ENCODE assay signal across 30 mouse cellular contexts in the genomic region with DNA sequence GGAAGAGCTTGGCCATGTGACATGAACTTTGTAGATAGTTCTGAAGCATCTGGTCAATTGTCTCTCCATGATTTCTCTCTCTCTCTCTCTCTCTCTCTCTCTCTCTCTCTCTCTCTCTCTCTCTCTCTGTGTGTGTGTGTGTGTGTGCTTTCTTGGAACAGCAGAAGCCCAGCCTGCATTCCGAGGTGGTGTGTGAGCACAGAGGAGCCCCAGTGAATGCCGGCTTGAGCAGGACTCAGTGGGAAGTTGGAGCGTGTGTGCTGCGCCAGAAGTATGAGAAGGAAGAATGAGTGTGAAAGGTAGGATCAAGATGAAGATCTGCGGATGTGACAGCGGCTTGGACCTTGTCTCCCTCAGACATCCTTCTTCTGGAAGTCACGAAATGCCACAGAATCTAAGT. TPM values are rescaled to one million over a fixed set of nuclear protein-coding genes. Genes with fewer than 3 reads are reported as not detected.
DNase-seq lines count a peak whose midpoint lies in the region; ATAC-seq and TF ChIP-seq lines count a peak whose summit lies in the region.
"Had no signal": no experiment of that assay in that cellular context is flagged by ENCODE, and none has a peak within 500 bp of the region (broad histone marks: within the 10 kb centered on the region; RNA-seq: fewer than 3 reads in every experiment).

No protein-coding gene starts in this region.

- peak overlapping the region; percentile 56; the same call in 1 of the 2 replicates for H3K27ac ChIP-seq in heart, embryonic 10.5 days
- peak overlapping the region; percentile 31; the same call in 1 of the 2 replicates for H3K27ac ChIP-seq in heart, embryonic 13.5 days (replicated peaks)
- no peak overlapping the region for H3K27ac ChIP-seq in lung, embryonic 14.5 days (ENCODE audit: low read depth)
- no peak overlapping the region for H3K27ac ChIP-seq in embryonic facial prominence, embryonic 14.5 days (replicated peaks; ENCODE audit: low read depth, low read length)
- H3K27ac ChIP-seq: embryonic facial prominence, embryonic 12.5 days; forebrain, embryonic 12.5 days; forebrain, embryonic 15.5 days; heart, adult 2 months; heart, embryonic 15.5 days; hindbrain, embryonic 14.5 days; hindbrain, postnatal 0 days had no signal

- H3K9ac ChIP-seq in heart, embryonic 13.5 days = peak overlapping the region; percentile 50; the same call in 1 of the 2 replicates
- no peak overlapping the region for H3K9ac ChIP-seq in lung, embryonic 14.5 days
- no peak overlapping the region for H3K9ac ChIP-seq in embryonic facial prominence, embryonic 14.5 days (ENCODE audit: low read depth, low read length)
- H3K9ac ChIP-seq: embryonic facial prominence, embryonic 12.5 days; forebrain, embryonic 12.5 days; forebrain, embryonic 15.5 days; heart, embryonic 15.5 days; hindbrain, embryonic 14.5 days had no signal

- H3K9me3 ChIP-seq in heart, embryonic 10.5 days = no peaks in the 10 kb centered on the region
- H3K9me3 ChIP-seq in heart, embryonic 13.5 days = no peaks in the 10 kb centered on the region
- H3K9me3 ChIP-seq in lung, embryonic 14.5 days (ENCODE audit: low read depth, low read length) = no peaks in the 10 kb centered on the region
- no peaks in the 10 kb centered on the region for H3K9me3 ChIP-seq in embryonic facial prominence, embryonic 14.5 days (ENCODE audit: control insufficient read depth, low read length)
- H3K9me3 ChIP-seq: embryonic facial prominence, embryonic 12.5 days; forebrain, embryonic 12.5 days; forebrain, embryonic 15.5 days; heart, embryonic 15.5 days had no signal

- no peak for ATAC-seq in heart, embryonic 13.5 days (ENCODE audit: extremely low read depth, insufficient number of reproducible peaks, low FRiP score, low TSS enrichment)
- ATAC-seq in lung, embryonic 14.5 days (ENCODE audit: insufficient read depth) = no peak; the same call in 1 of the 2 replicates
- ATAC-seq in embryonic facial prominence, embryonic 14.5 days (ENCODE audit: low read depth) = no peak
- ATAC-seq: forebrain, embryonic 15.5 days; hindbrain, postnatal 0 days; inflammation-experienced regulatory T-cells, adult 6 months; intestine, embryonic 16.5 days; Patski had no signal

- intact Hi-C loops in heart, postnatal 25 days (cut with DNase I) = no loop called here

- DNase-seq in heart, embryonic 10.5 days (ENCODE audit: low spot score) = no peak
- DNase-seq in heart, postnatal 25 days (ENCODE audit: low spot score) = no peak
- DNase-seq in heart, adult 11 months = no peak
- DNase-seq in lung, embryonic 14.5 days = peak; percentile 38
- DNase-seq in lung, postnatal 4 days = no peak
- DNase-seq in embryonic facial prominence, embryonic 14.5 days (ENCODE audit: low spot score) = peak; percentile 66
- DNase-seq in urinary bladder, postnatal 10 days (ENCODE audit: low spot score) = no peak
- DNase-seq: adrenal gland, postnatal 10 days; adrenal gland, postnatal 36 days; cerebellum, adult 18-20 months; cerebellum, adult 9-10 months; cerebellum, postnatal 14 days; gastrocnemius, postnatal 25 days; heart, adult 2 months; heart, postnatal 10 days had no signal

- no peak overlapping the region for H3K4me3 ChIP-seq in heart, embryonic 10.5 days
- H3K4me3 ChIP-seq in heart, embryonic 13.5 days = no peak overlapping the region
- H3K4me3 ChIP-seq in lung, embryonic 14.5 days (ENCODE audit: low read depth, low read length) = no peak overlapping the region
- no peak overlapping the region for H3K4me3 ChIP-seq in embryonic facial prominence, embryonic 14.5 days (ENCODE audit: low read depth, low read length)
- H3K4me3 ChIP-seq: embryonic facial prominence, embryonic 12.5 days; erythroblast, embryonic 14.5 days; forebrain, embryonic 12.5 days; forebrain, embryonic 15.5 days; heart, adult 2 months; heart, embryonic 15.5 days had no signal

- peaks cover 43% of the 10 kb centered on the region for H3K4me1 ChIP-seq in heart, embryonic 10.5 days
- H3K4me1 ChIP-seq in heart, embryonic 13.5 days = peaks cover 31% of the 10 kb centered on the region
- no peaks in the 10 kb centered on the region for H3K4me1 ChIP-seq in lung, embryonic 14.5 days (ENCODE audit: insufficient read depth)
- no peaks in the 10 kb centered on the region; the same call in 1 of the 2 replicates for H3K4me1 ChIP-seq in embryonic facial prominence, embryonic 14.5 days (ENCODE audit: control insufficient read depth, insufficient read depth, low read length)
- H3K4me1 ChIP-seq: forebrain, embryonic 15.5 days had no signal

- no peak overlapping the region for H3K4me2 ChIP-seq in heart, embryonic 13.5 days
- H3K4me2 ChIP-seq in lung, embryonic 14.5 days = no peak overlapping the region
- no peak overlapping the region for H3K4me2 ChIP-seq in embryonic facial prominence, embryonic 14.5 days (ENCODE audit: low read depth, low read length)
- H3K4me2 ChIP-seq: embryonic facial prominence, embryonic 12.5 days; forebrain, embryonic 12.5 days; forebrain, embryonic 15.5 days; heart, embryonic 15.5 days; hindbrain, embryonic 14.5 days had no signal

- TF ChIP-seq CTCF in lung, embryonic 14.5 days (IDR thresholded peaks at IDR 0.05; ENCODE audit: low read depth) = no peak

- H3K36me3 ChIP-seq in heart, embryonic 10.5 days = no peaks in the 10 kb centered on the region
- H3K36me3 ChIP-seq in heart, embryonic 13.5 days = no peaks in the 10 kb centered on the region
- no peaks in the 10 kb centered on the region for H3K36me3 ChIP-seq in lung, embryonic 14.5 days (ENCODE audit: insufficient read depth)
- H3K36me3 ChIP-seq in embryonic facial prominence, embryonic 14.5 days (ENCODE audit: control insufficient read depth, insufficient read depth, low read length) = no peaks in the 10 kb centered on the region
- H3K36me3 ChIP-seq: embryonic facial prominence, embryonic 12.5 days; forebrain, embryonic 12.5 days; forebrain, embryonic 15.5 days; heart, embryonic 15.5 days had no signal

- H3K27me3 ChIP-seq in heart, embryonic 10.5 days (ENCODE audit: insufficient read depth, poor library complexity, severe bottlenecking) = no peaks in the 10 kb centered on the region
- H3K27me3 ChIP-seq in heart, embryonic 13.5 days (replicated peaks) = no peaks in the 10 kb centered on the region
- peaks cover 4% of the 10 kb centered on the region; the same call in 1 of the 2 replicates for H3K27me3 ChIP-seq in lung, embryonic 14.5 days (ENCODE audit: insufficient read depth, low read length)
- H3K27me3 ChIP-seq in embryonic facial prominence, embryonic 14.5 days (replicated peaks; ENCODE audit: control insufficient read depth, insufficient read depth, low read length) = no peaks in the 10 kb centered on the region; the same call in 1 of the 2 replicates
- H3K27me3 ChIP-seq: embryonic facial prominence, embryonic 12.5 days; forebrain, embryonic 15.5 days; heart, embryonic 15.5 days had no signal

- 42% methylated on average over 7 of the region's 7 CpGs for WGBS in heart, embryonic 10.5 days
- WGBS in heart, embryonic 13.5 days = 46% methylated on average over 7 of the region's 7 CpGs
- 41% methylated on average over 7 of the region's 7 CpGs for WGBS in lung, embryonic 14.5 days
- WGBS in embryonic facial prominence, embryonic 14.5 days = 48% methylated on average over 7 of the region's 7 CpGs

RNA-seq across cellular contexts. Expression of gene Kcne1, which starts 6.2 kb away (rescaled TPM):
- polyA plus RNA-seq in heart, embryonic 10.5 days (2016; fragmentation: Nextera tagmentation; extraction: Ambion mirVana) = 21.3 and 54.9 TPM in 2 replicates
- total RNA-seq in heart, postnatal 25 days (2021) = 10 to 100 TPM; 39.8 to 40.1 TPM
- 105 and 125 TPM in 2 replicates for polyA plus RNA-seq in heart, embryonic 13.5 days (2015; fragmentation: Nextera tagmentation; extraction: Ambion mirVana)
- polyA plus RNA-seq in lung, embryonic 14.5 days (2014; fragmentation: Nextera tagmentation; extraction: Ambion mirVana) = 0.22 TPM in 1 of 2 replicates, not detected in the other
- 0.21 TPM in 1 of 2 replicates, not detected in the other for polyA plus RNA-seq in embryonic facial prominence, embryonic 14.5 days (2014; fragmentation: Nextera tagmentation; extraction: Ambion mirVana)
- total RNA-seq: adrenal gland, adult 18-20 months; adrenal gland, postnatal 10 days; adrenal gland, postnatal 36 days; ES-E14; gastrocnemius, adult 8-10 months; gastrocnemius, postnatal 25 days; hematopoietic stem cell, adult 5-6 weeks had no signal
- polyA plus RNA-seq: erythroblast, embryonic 14.5 days; forebrain, embryonic 15.5 days; inflammation-experienced regulatory T-cells, adult 6 months; intestine, embryonic 16.5 days; Patski had no signal

RNA-seq across cellular contexts. Expression of gene Fam243, which starts 44.2 kb away (rescaled TPM):
- polyA plus RNA-seq in heart, embryonic 10.5 days (2016; fragmentation: Nextera tagmentation; extraction: Ambion mirVana) = 0.10 TPM in 1 of 2 replicates, not detected in the other
- total RNA-seq in heart, postnatal 25 days (2021) = 1 to 10 TPM in 1 of 2 experiments, under 1 TPM in 1; 0.75 to 1.4 TPM
- polyA plus RNA-seq in heart, embryonic 13.5 days (2015; fragmentation: Nextera tagmentation; extraction: Ambion mirVana) = not detected in 2 replicates
- polyA plus RNA-seq in lung, embryonic 14.5 days (2014; fragmentation: Nextera tagmentation; extraction: Ambion mirVana) = not detected in 2 replicates
- polyA plus RNA-seq in embryonic facial prominence, embryonic 14.5 days (2014; fragmentation: Nextera tagmentation; extraction: Ambion mirVana) = not detected in 2 replicates
- total RNA-seq: adrenal gland, adult 18-20 months; adrenal gland, postnatal 10 days; adrenal gland, postnatal 36 days; ES-E14; gastrocnemius, adult 8-10 months; gastrocnemius, postnatal 25 days; hematopoietic stem cell, adult 5-6 weeks; hindbrain, postnatal 0 days had no signal
- polyA plus RNA-seq: embryonic facial prominence, embryonic 12.5 days; erythroblast, embryonic 14.5 days; forebrain, embryonic 12.5 days; heart, embryonic 15.5 days; hindbrain, postnatal 0 days; inflammation-experienced regulatory T-cells, adult 6 months; intestine, embryonic 16.5 days had no signal

Comparison
In these comparisons a context has a peak if more than half of its experiments do, and no peak if none do; other contexts are left out.
1. DNase-seq: peak in lung, embryonic 14.5 days (single experiment) and embryonic facial prominence, embryonic 14.5 days (single experiment); none in heart, embryonic 10.5 days (single experiment), heart, postnatal 25 days (single experiment), heart, adult 11 months (single experiment), lung, postnatal 4 days (0 of 2) and urinary bladder, postnatal 10 days (single experiment).
2. H3K27ac ChIP-seq: peak in heart, embryonic 10.5 days (single experiment) and heart, embryonic 13.5 days (single experiment); none in lung, embryonic 14.5 days (single experiment) and embryonic facial prominence, embryonic 14.5 days (single experiment).
3. RNA of gene Kcne1, which starts 6.2 kb away (polyA plus RNA-seq): 105 to 125 TPM in heart, embryonic 13.5 days and 21.3 to 54.9 TPM in heart, embryonic 10.5 days; 0.22 TPM in lung, embryonic 14.5 days and 0.21 TPM in embryonic facial prominence, embryonic 14.5 days; every median in the first group is over 10 times any median in the second.